Mouse (Mus musculus): ENCODE measurements around the gene Syngr1.

DNA sequence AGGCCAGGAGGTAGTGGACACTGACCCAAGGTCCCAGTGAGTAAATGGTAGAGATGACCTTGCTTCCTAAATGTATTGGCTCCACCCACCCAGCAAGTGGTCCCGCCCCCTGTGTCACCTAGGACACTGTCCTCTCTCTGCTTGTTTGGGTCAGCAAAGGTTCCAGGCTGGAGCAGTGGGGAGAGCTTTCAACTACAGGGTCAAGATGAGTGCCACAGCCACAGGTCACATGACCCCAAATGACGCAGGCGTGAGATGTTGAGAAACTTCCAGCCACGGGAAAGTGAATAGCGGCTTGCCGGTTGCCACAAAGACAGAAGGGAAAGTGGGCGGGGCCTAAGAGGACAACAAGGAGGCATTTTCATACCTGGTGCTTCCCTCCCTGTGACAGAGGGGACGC is 26.0 kb downstream of the Syngr1 start:
- TF ChIP-seq EP300 (IDR thresholded peaks at IDR 0.05; ENCODE audit: low read depth in 1 of 2, low read length in 2 of 2): no peak
- no peak for TF ChIP-seq ZMIZ1 (IDR thresholded peaks at IDR 0.05; ENCODE audit: low read depth, low read length)
- no peak for TF ChIP-seq E2F4 (IDR thresholded peaks at IDR 0.05; ENCODE audit: borderline replicate concordance, low read depth, low read length)
- no peak for TF ChIP-seq POLR2A (IDR thresholded peaks at IDR 0.05; ENCODE audit: control insufficient read depth in 1 of 2, insufficient read depth in 1 of 2, low read depth in 1 of 2, low read length in 2 of 2, poor library complexity in 1 of 2)
- TF ChIP-seq CTCF (IDR thresholded peaks at IDR 0.05 in 2 of 3, conservative IDR thresholded peaks at IDR 0.05 in 1 of 3; ENCODE audit: control insufficient read depth in 1 of 3, insufficient read depth in 1 of 3, low read depth in 2 of 3, low read length in 3 of 3, poor library complexity in 1 of 3, severe bottlenecking in 1 of 3): no peak
- TF ChIP-seq ZNF384 (IDR thresholded peaks at IDR 0.05; ENCODE audit: low read depth, low read length): no peak
- TF ChIP-seq NRF1 (IDR thresholded peaks at IDR 0.05; ENCODE audit: insufficient read depth, low read depth, low read length, poor library complexity, severe bottlenecking): no peak
- TF ChIP-seq MXI1 (IDR thresholded peaks at IDR 0.05; ENCODE audit: low read depth, low read length): no peak
- no peak for TF ChIP-seq ZC3H11A (IDR thresholded peaks at IDR 0.05; ENCODE audit: low read depth, low read length)
- TF ChIP-seq POLR2AphosphoS2 (IDR thresholded peaks at IDR 0.05; ENCODE audit: low read length): no peak

Measured in MEL (cell line).